Mouse (Mus musculus): ENCODE measurements around the gene Pi16. TPM values are rescaled to one million over a fixed set of nuclear protein-coding genes. Genes with fewer than 3 reads are reported as not detected.

Pi16 gene
- polyA plus RNA-seq, 1 experiment, result 4.3 TPM

DNA sequence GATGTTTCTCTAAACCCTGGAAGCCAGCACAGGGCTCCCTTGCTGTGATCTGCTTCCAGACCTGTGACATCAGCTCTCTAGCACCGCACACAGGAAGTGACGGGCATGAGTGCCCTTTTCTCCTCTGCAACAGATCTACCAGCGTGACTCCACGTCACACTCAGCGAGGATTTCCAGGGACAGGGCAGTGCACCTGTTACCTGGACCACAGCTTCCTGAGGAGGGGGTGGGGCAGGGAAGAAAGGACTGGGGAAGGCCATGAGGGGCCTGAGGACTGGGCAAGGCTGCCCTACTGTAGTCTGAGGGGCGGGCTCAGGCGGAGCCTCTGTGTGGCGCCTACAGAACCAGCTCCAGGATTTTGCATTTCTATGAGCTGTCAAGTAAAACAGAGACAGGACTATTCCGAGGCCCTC, 24.1 kb downstream of the Pi16 start:
- no peaks in the 10 kb centered on the region for H3K27me3 ChIP-seq (ENCODE audit: control insufficient read depth, insufficient read depth, low read length)
- TF ChIP-seq POLR2A (IDR thresholded peaks at IDR 0.05; ENCODE audit: control insufficient read depth, low read depth, low read length), result no peak
- no peak for TF ChIP-seq CTCF (IDR thresholded peaks at IDR 0.05; ENCODE audit: control insufficient read depth, insufficient read depth, insufficient replicate concordance, low read depth, low read length)
- no peak overlapping the region for H3K4me3 ChIP-seq (ENCODE audit: control insufficient read depth, low read depth, low read length)
- no peaks in the 10 kb centered on the region for H3K36me3 ChIP-seq (ENCODE audit: control insufficient read depth, insufficient read depth, low read length)
- H3K27ac ChIP-seq (ENCODE audit: control insufficient read depth, insufficient read depth, low read depth, low read length), result peak overlapping the region; percentile 40; the same call in 1 of the 2 replicates
- H3K4me1 ChIP-seq (ENCODE audit: control insufficient read depth, insufficient read depth, low read length), result peaks cover 22% of the 10 kb centered on the region

DNA sequence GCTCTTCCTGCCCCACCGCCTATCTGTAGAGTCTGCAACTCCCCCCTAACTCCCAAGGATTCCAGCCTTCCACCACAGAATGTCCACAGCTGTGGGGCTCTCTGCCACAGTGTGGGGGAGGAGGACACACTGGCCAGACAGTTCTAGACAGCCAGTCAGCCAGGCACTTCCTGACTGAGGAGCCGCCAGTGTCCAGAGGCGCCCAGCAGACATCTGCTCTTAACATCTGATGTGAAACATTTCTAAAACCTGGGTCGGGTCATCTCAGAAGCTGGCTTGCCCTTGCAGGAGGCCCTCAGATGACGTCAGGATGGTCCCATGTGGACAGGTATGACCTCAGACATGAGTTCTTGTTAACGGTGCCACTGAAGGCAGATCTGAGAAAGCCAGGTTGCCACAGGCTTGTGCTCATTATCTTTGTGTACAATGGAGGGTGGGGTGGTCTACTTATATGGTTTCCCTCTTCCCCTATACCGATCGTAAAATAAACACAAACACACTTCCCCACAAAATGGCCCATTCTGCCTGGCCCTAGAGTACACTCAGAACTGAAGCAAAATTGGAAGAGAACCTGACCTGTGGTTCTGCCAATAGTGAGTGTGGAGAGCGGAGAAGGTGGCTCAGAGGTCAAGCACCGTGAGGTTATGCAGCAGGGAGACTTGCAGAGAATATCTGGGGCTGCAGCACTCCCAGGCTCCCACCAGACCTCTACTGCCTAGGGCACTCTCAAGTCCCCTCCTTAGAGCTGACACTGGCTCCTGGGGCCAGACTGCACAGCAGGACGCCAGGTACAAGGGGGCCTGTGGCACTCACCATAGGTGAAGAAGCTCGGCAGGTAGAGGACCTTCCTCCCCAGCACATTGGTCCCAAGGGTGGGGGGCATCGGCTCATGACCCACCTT, 24.8 kb downstream of the Pi16 start:
- Histone ChIP-seq H3K36me3 (ENCODE audit: control insufficient read depth, insufficient read depth, low read length) (no peaks in the 10 kb centered on the region), H3K4me1 (ENCODE audit: control insufficient read depth, insufficient read depth, low read length) (peaks cover 27% of the 10 kb centered on the region)
- TF ChIP-seq POLR2A (IDR thresholded peaks at IDR 0.05; ENCODE audit: control insufficient read depth, low read depth, low read length) (no peak), CTCF (IDR thresholded peaks at IDR 0.05; ENCODE audit: control insufficient read depth, insufficient read depth, insufficient replicate concordance, low read depth, low read length) (no peak)

DNA sequence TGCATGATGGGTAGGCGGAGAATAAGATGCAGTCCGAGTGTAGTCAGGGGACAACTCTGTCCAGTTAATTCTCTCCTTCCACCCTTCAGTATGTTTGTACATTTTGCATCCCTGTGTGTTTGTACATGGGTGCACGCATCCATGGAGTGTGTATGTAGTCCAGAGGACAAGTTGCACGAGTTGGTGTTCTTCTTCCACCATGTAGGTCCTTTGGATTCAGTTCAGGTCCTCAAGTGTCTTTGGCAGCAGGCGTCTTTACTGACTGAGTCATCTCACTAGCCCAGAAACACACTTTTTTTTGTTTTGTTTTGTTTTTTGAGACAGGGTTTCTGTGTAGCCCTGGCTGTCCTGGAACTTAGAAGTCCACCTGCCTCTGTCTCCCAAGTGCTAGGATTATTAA, 25.8 kb downstream of the Pi16 start:
- H3K27me3 ChIP-seq (ENCODE audit: control insufficient read depth, insufficient read depth, low read length), result no peaks in the 10 kb centered on the region
- no peak overlapping the region for H3K27ac ChIP-seq (ENCODE audit: control insufficient read depth, insufficient read depth, low read depth, low read length)
- no peak overlapping the region for H3K4me3 ChIP-seq (ENCODE audit: control insufficient read depth, low read depth, low read length)
- TF ChIP-seq POLR2A (IDR thresholded peaks at IDR 0.05; ENCODE audit: control insufficient read depth, low read depth, low read length), result no peak
- no peak for TF ChIP-seq CTCF (IDR thresholded peaks at IDR 0.05; ENCODE audit: control insufficient read depth, insufficient read depth, insufficient replicate concordance, low read depth, low read length)
- peaks cover 28% of the 10 kb centered on the region for H3K4me1 ChIP-seq (ENCODE audit: control insufficient read depth, insufficient read depth, low read length)
- H3K36me3 ChIP-seq (ENCODE audit: control insufficient read depth, insufficient read depth, low read length), result no peaks in the 10 kb centered on the region

More for the DNA sequence above, 24.8 kb downstream of the Pi16 start:
- Histone ChIP-seq H3K27me3 (ENCODE audit: control insufficient read depth, insufficient read depth, low read length) (no peaks in the 10 kb centered on the region), H3K4me3 (ENCODE audit: control insufficient read depth, low read depth, low read length) (no peak overlapping the region), H3K27ac (ENCODE audit: control insufficient read depth, insufficient read depth, low read depth, low read length) (peak overlapping the region; percentile 41; the same call in 1 of the 2 replicates)

- Histone ChIP-seq H3K4me1 (ENCODE audit: control insufficient read depth, insufficient read depth, low read length) (peaks cover 30% of the 10 kb centered on the region), H3K36me3 (ENCODE audit: control insufficient read depth, insufficient read depth, low read length) (no peaks in the 10 kb centered on the region), H3K27ac (ENCODE audit: control insufficient read depth, insufficient read depth, low read depth, low read length) (no peak overlapping the region), H3K4me3 (ENCODE audit: control insufficient read depth, low read depth, low read length) (no peak overlapping the region), H3K27me3 (ENCODE audit: control insufficient read depth, insufficient read depth, low read length) (no peaks in the 10 kb centered on the region)
- TF ChIP-seq CTCF (IDR thresholded peaks at IDR 0.05; ENCODE audit: control insufficient read depth, insufficient read depth, insufficient replicate concordance, low read depth, low read length) (no peak), POLR2A (IDR thresholded peaks at IDR 0.05; ENCODE audit: control insufficient read depth, low read depth, low read length) (no peak)
These were observed 27.8 kb downstream of the Pi16 start for GRCm38 (mm10) chr17:29345272-29345671.

GRCm38 (mm10) chr17:29346496-29347125, 29.1 kb downstream of the Pi16 start:
- Histone ChIP-seq H3K4me1 (ENCODE audit: control insufficient read depth, insufficient read depth, low read length) (peaks cover 28% of the 10 kb centered on the region), H3K4me3 (ENCODE audit: control insufficient read depth, low read depth, low read length) (peak overlapping the region; percentile 85), H3K36me3 (ENCODE audit: control insufficient read depth, insufficient read depth, low read length) (no peaks in the 10 kb centered on the region), H3K27me3 (ENCODE audit: control insufficient read depth, insufficient read depth, low read length) (no peaks in the 10 kb centered on the region), H3K27ac (ENCODE audit: control insufficient read depth, insufficient read depth, low read depth, low read length) (no peak overlapping the region)
- TF ChIP-seq POLR2A (IDR thresholded peaks at IDR 0.05; ENCODE audit: control insufficient read depth, low read depth, low read length) (no peak), CTCF (IDR thresholded peaks at IDR 0.05; ENCODE audit: control insufficient read depth, insufficient read depth, insufficient replicate concordance, low read depth, low read length) (no peak)

DNA sequence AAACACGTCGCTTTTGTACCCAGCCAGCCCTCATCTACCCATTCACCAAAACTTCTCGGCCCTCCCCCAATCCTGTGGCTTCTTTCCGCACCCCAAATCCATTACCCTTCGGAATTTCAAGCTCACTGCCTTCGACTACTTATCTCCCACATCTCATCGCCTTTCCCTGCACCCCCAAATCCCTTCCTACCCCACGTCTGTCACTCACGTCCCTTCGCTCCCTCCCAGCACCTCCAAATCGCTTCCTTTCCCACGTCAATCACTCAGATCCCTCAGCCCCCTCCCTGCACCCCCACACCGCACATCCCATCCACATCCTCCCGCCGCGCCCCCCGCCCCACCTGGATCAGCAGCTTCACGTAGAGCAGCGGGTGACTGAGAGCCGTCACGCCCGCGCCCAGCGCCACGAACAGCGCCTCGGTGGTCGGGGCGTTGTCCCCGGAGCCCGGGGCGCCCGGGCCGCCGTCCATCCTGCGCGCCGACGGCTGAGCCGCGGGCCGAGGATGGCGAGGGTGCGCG, 29.7 kb downstream of the Pi16 start:
- Histone ChIP-seq H3K36me3 (ENCODE audit: control insufficient read depth, insufficient read depth, low read length) (no peaks in the 10 kb centered on the region), H3K27me3 (ENCODE audit: control insufficient read depth, insufficient read depth, low read length) (no peaks in the 10 kb centered on the region), H3K4me1 (ENCODE audit: control insufficient read depth, insufficient read depth, low read length) (peaks cover 22% of the 10 kb centered on the region), H3K27ac (ENCODE audit: control insufficient read depth, insufficient read depth, low read depth, low read length) (no peak overlapping the region), H3K4me3 (ENCODE audit: control insufficient read depth, low read depth, low read length) (peak overlapping the region; percentile 85)
- TF ChIP-seq POLR2A (IDR thresholded peaks at IDR 0.05; ENCODE audit: control insufficient read depth, low read depth, low read length) (no peak), CTCF (IDR thresholded peaks at IDR 0.05; ENCODE audit: control insufficient read depth, insufficient read depth, insufficient replicate concordance, low read depth, low read length) (no peak)

GRCm38 (mm10) chr17:29347645-29348256, 30.3 kb downstream of the Pi16 start, which contains the start of gene Mtch1:
Gene Mtch1, minus strand, starts transcription at chr17:29347934.
- TF ChIP-seq CTCF (IDR thresholded peaks at IDR 0.05; ENCODE audit: control insufficient read depth, insufficient read depth, insufficient replicate concordance, low read depth, low read length) (no peak), POLR2A (IDR thresholded peaks at IDR 0.05; ENCODE audit: control insufficient read depth, low read depth, low read length) (peak; percentile 65)
- H3K36me3 ChIP-seq (ENCODE audit: control insufficient read depth, insufficient read depth, low read length), result no peaks in the 10 kb centered on the region
- H3K27ac ChIP-seq (ENCODE audit: control insufficient read depth, insufficient read depth, low read depth, low read length), result peak within 1 kb of the TSS; percentile 19
- no peaks in the 10 kb centered on the region for H3K27me3 ChIP-seq (ENCODE audit: control insufficient read depth, insufficient read depth, low read length)
- peak within 1 kb of the TSS; percentile 85 for H3K4me3 ChIP-seq (ENCODE audit: control insufficient read depth, low read depth, low read length)
- peaks cover 16% of the 10 kb centered on the region for H3K4me1 ChIP-seq (ENCODE audit: control insufficient read depth, insufficient read depth, low read length)
